Mouse (Mus musculus) forebrain, embryonic 16.5 days (tissue): ENCODE results near the gene Olfr772. TPM values are rescaled to one million over a fixed set of nuclear protein-coding genes. Genes with fewer than 3 reads are reported as not detected.
"Not testable (repeated sequence)": the region's sequence is repeated elsewhere in the genome, so short reads cannot be mapped to it uniquely, and the experiment has no call there.

Source experiments
- ATAC-seq: fragments of 200-750 bp; cut with Nextera tagmentation; 2 replicates; pipeline ENCODE4 v1.8.0; 2017; ENCODE audit warnings: mild to moderate bottlenecking, moderate library complexity
- H3K27ac ChIP-seq: fragments of 300-500 bp; sonication (generic); 2 replicates; pipeline ENCODE4 v1.5.1; 2014; ENCODE audit warnings: low read length, control low read depth
- H3K27me3 ChIP-seq: fragments of 300-500 bp; sonication (generic); replicated peaks from 2 replicates; pipeline ENCODE4 v1.6.1; 2014; ENCODE audit warnings: low read length; ENCODE audit not compliant: control insufficient read depth, insufficient read depth
- H3K36me3 ChIP-seq: fragments of 300-500 bp; sonication (generic); 2 replicates; pipeline ENCODE4 v1.6.1; 2014; ENCODE audit not compliant: control insufficient read depth, insufficient read depth
- H3K4me1 ChIP-seq: fragments of 300-500 bp; sonication (generic); replicated peaks from 2 replicates; pipeline ENCODE4 v1.6.1; 2014; ENCODE audit warnings: low read length; ENCODE audit not compliant: control insufficient read depth, insufficient read depth
- H3K4me2 ChIP-seq: fragments of 300-500 bp; sonication (generic); 2 replicates; pipeline ENCODE4 v1.6.1; 2014; ENCODE audit warnings: mild to moderate bottlenecking, low read length, control low read depth
- H3K4me3 ChIP-seq: fragments of 300-500 bp; sonication (generic); replicated peaks from 2 replicates; pipeline ENCODE4 v1.5.1; 2014; ENCODE audit warnings: mild to moderate bottlenecking, low read length, control low read depth
- H3K9ac ChIP-seq: fragments of 300-500 bp; sonication (generic); replicated peaks from 2 replicates; pipeline ENCODE4 v1.6.1; 2014; ENCODE audit warnings: low read depth, low read length, control low read depth
- H3K9me3 ChIP-seq: fragments of 300-500 bp; sonication (generic); 2 replicates; pipeline ENCODE4 v1.6.1; 2016; ENCODE audit warnings: low read length; ENCODE audit not compliant: control insufficient read depth
- WGBS: fragments of 180-500 bp; shearing (Covaris S2); extraction: QIAGEN DNeasy Blood & Tissue Kit; methylation state at CpG from one replicate; pipeline ENCODE4 v1.1.7; 2014; 5-methylcytosine and 5-hydroxymethylcytosine counted together
- polyA plus RNA-seq: library from polyadenylated mRNA; unstranded; fragments of >200 nt; fragmentation: Nextera tagmentation; extraction: Ambion mirVana; gene quantifications from 2 replicates; pipeline ENCODE4 v1.2.1, GENCODE M21; 2015

Olfr772 gene
- polyA plus RNA-seq: not detected in 2 replicates

GRCm38 (mm10) chr10:129177821-129178220 is at the start of gene Olfr772:
Olfr772 (minus strand) TSS chr10:129177921.
- not testable (repeated sequence) for H3K4me2 ChIP-seq, H3K4me3 ChIP-seq, ATAC-seq, H3K9ac ChIP-seq, H3K27me3 ChIP-seq, H3K27ac ChIP-seq, H3K36me3 ChIP-seq, H3K4me1 ChIP-seq, H3K9me3 ChIP-seq
- 84% methylated on average over 3 of the region's 4 CpGs for WGBS

GRCm38 (mm10) chr10:129187319-129187718 is 9.6 kb upstream of the Olfr772 start, which contains the start of gene Olfr773:
Olfr773 (minus strand) TSS chr10:129187419.
- not testable (repeated sequence) for H3K27ac ChIP-seq, H3K9ac ChIP-seq, ATAC-seq, H3K36me3 ChIP-seq, H3K9me3 ChIP-seq, H3K27me3 ChIP-seq, H3K4me2 ChIP-seq, H3K4me3 ChIP-seq, H3K4me1 ChIP-seq

DNA sequence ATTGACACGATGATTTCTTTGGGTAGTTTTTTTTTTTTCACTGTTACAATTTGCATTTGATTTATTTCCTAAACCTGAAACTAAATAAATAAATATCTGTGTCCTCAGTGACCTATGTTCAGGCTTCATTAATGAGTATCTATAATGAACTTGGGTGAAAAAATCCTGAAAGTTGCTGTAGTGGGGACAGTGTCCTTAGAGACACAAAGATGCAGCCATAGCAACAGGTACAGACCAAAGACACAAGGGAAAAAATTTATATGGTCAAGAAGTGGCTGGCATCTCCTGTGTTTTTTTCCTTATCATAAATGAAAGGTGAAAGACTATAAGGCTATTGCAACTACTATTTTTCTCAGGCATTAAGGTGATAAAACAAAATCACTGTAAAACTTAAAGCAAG is 13.1 kb downstream of the Olfr772 start, which contains the start of gene Olfr771:
TSS of gene Olfr771 (minus strand) at position 101 of the 400 bp plus-strand sequence.
- Histone ChIP-seq H3K4me2 (no peak within 1 kb of the TSS), H3K9ac (no peak within 1 kb of the TSS), H3K27ac (no peak within 1 kb of the TSS), H3K27me3 (no peaks in the 10 kb centered on the region), H3K36me3 (no peaks in the 10 kb centered on the region), H3K9me3 (no peaks in the 10 kb centered on the region), H3K4me1 (no peaks in the 10 kb centered on the region), H3K4me3 (no peak within 1 kb of the TSS)
- WGBS: 88% methylated on average over 1 of the region's 1 CpGs
- ATAC-seq: no peak

DNA sequence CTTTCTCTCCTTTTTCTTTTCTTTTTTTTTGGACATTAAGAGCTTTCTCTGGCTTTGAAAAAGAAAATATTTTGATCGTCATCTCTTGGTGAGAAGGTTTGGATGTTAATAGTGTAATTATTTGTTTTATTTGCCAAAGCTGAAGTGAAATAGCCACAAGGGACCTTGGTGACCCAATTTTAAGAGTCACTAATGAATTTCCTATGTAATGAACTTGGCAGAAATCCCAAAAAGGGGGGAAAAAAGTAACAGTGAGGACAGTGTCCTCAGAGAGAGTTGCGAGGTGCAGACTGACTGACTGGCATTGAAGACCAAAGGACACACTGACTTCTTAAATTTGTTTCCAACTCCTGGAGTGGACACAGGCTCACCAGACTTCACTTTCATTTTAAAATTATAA is 38.8 kb downstream of the Olfr772 start, which contains the start of gene Olfr770:
TSS of gene Olfr770 (minus strand) at position 101 of the 400 bp plus-strand sequence.
- no peak within 1 kb of the TSS for H3K4me2 ChIP-seq
- no peaks in the 10 kb centered on the region for H3K9me3 ChIP-seq
- no peak within 1 kb of the TSS for H3K4me3 ChIP-seq
- ATAC-seq: no peak
- no peaks in the 10 kb centered on the region for H3K27me3 ChIP-seq
- no peaks in the 10 kb centered on the region for H3K36me3 ChIP-seq
- H3K27ac ChIP-seq: no peak within 1 kb of the TSS
- no peak within 1 kb of the TSS for H3K9ac ChIP-seq
- 47% methylated on average over 2 of the region's 2 CpGs for WGBS
- no peaks in the 10 kb centered on the region for H3K4me1 ChIP-seq

Other genes starting within 250 kb of the Olfr772 start
- gene Itga7, start 244.1 kb downstream of the Olfr772 start, polyA plus RNA-seq: 3.1 and 3.4 TPM in 2 replicates
- gene Mettl7b, start 216.9 kb downstream of the Olfr772 start, polyA plus RNA-seq: not detected in 2 replicates
- not detected in 2 replicates for gene Olfr9, start 188.5 kb downstream of the Olfr772 start, polyA plus RNA-seq
- not detected in 2 replicates for gene Olfr763, start 167.1 kb downstream of the Olfr772 start, polyA plus RNA-seq
- gene Olfr764-ps1, start 138.0 kb downstream of the Olfr772 start, polyA plus RNA-seq: not detected in 2 replicates
- not detected in 2 replicates for gene Olfr765, start 127.9 kb downstream of the Olfr772 start, polyA plus RNA-seq
- gene Olfr766-ps1, start 108.9 kb downstream of the Olfr772 start, polyA plus RNA-seq: not detected in 2 replicates
- gene Olfr767, start 95.0 kb downstream of the Olfr772 start, polyA plus RNA-seq: not detected in 2 replicates
- gene Olfr768, start 78.5 kb downstream of the Olfr772 start, polyA plus RNA-seq: not detected in 2 replicates
- not detected in 2 replicates for gene Olfr769, start 60.1 kb downstream of the Olfr772 start, polyA plus RNA-seq
- gene Olfr770, start 38.9 kb downstream of the Olfr772 start, polyA plus RNA-seq: not detected in 2 replicates
- not detected in 2 replicates for gene Olfr771, start 13.2 kb downstream of the Olfr772 start, polyA plus RNA-seq
- gene Olfr773, start 9.5 kb upstream of the Olfr772 start, polyA plus RNA-seq: not detected in 2 replicates
- not detected in 2 replicates for gene Olfr774, start 58.3 kb upstream of the Olfr772 start, polyA plus RNA-seq
- not detected in 2 replicates for gene Olfr775, start 70.5 kb upstream of the Olfr772 start, polyA plus RNA-seq
- not detected in 2 replicates for gene Olfr776, start 81.2 kb upstream of the Olfr772 start, polyA plus RNA-seq
- 0.09 TPM in 1 of 2 replicates, not detected in the other for gene Olfr777, start 93.6 kb upstream of the Olfr772 start, polyA plus RNA-seq
- not detected in 2 replicates for gene Olfr780, start 140.2 kb upstream of the Olfr772 start, polyA plus RNA-seq
- gene Olfr781, start 150.9 kb upstream of the Olfr772 start, polyA plus RNA-seq: not detected in 2 replicates
- not detected in 2 replicates for gene Olfr782, start 170.9 kb upstream of the Olfr772 start, polyA plus RNA-seq
- gene Olfr784, start 206.2 kb upstream of the Olfr772 start, polyA plus RNA-seq: 0.07 and 0.15 TPM in 2 replicates
- gene Olfr785, start 227.5 kb upstream of the Olfr772 start, polyA plus RNA-seq: not detected in 2 replicates
- not detected in 2 replicates for gene Olfr786, start 249.4 kb upstream of the Olfr772 start, polyA plus RNA-seq